Mouse (Mus musculus) 3T3-L1 (cell line): ENCODE results near the gene Vps53.
A peak's percentile ranks its signal among the peaks of the same experiment; 100 is the strongest.

Source experiments
- DNase-seq: peaks from one replicate; pipeline ENCODE4 v3.0.0-alpha.2; 2015; ENCODE audit warnings: low read depth, low spot score

The Vps53 gene

GRCm38 (mm10) chr11:76110416-76110815 is 69.0 kb downstream of the Vps53 start:
- no peak for DNase-seq

GRCm38 (mm10) chr11:76106551-76107496 is 72.6 kb downstream of the Vps53 start:
- no peak for DNase-seq

- DNase-seq = no peak
Observed at GRCm38 (mm10) chr11:76101154-76101553, 78.3 kb downstream of the Vps53 start.

- no peak for DNase-seq
Observed at GRCm38 (mm10) chr11:76099193-76099975, 80.1 kb downstream of the Vps53 start.

GRCm38 (mm10) chr11:76093610-76094009 is 85.8 kb downstream of the Vps53 start:
- DNase-seq = no peak

GRCm38 (mm10) chr11:76089776-76090175 is 89.7 kb downstream of the Vps53 start:
- DNase-seq = peak; percentile 43

GRCm38 (mm10) chr11:76088506-76088905 is 90.9 kb downstream of the Vps53 start:
- no peak for DNase-seq

- peak; percentile 58 for DNase-seq
Observed at GRCm38 (mm10) chr11:76085898-76086591, 93.4 kb downstream of the Vps53 start.

- no peak for DNase-seq
Observed at GRCm38 (mm10) chr11:76084943-76085342, 94.5 kb downstream of the Vps53 start.

- no peak for DNase-seq
Observed at GRCm38 (mm10) chr11:76083941-76084367, 95.5 kb downstream of the Vps53 start.

GRCm38 (mm10) chr11:76081048-76081640 is 98.3 kb downstream of the Vps53 start:
- no peak for DNase-seq

GRCm38 (mm10) chr11:76080293-76080692 is 99.2 kb downstream of the Vps53 start:
- peak; percentile 78 for DNase-seq

- no peak for DNase-seq
Observed at GRCm38 (mm10) chr11:76077341-76077740, 102.1 kb downstream of the Vps53 start.

GRCm38 (mm10) chr11:76074296-76075093 is 105.0 kb downstream of the Vps53 start:
- DNase-seq = peak; percentile 30

- no peak for DNase-seq
Observed at GRCm38 (mm10) chr11:76069816-76070215, 109.6 kb downstream of the Vps53 start.

- no peak for DNase-seq
Observed at GRCm38 (mm10) chr11:76066563-76067156, 112.8 kb downstream of the Vps53 start.

GRCm38 (mm10) chr11:76065521-76066095 is 113.8 kb downstream of the Vps53 start:
- DNase-seq = no peak

- no peak for DNase-seq
Observed at GRCm38 (mm10) chr11:76064411-76064810, 115.0 kb downstream of the Vps53 start.

GRCm38 (mm10) chr11:76060906-76061305 is 118.5 kb downstream of the Vps53 start:
- DNase-seq = peak; percentile 54

GRCm38 (mm10) chr11:76059971-76060370 is 119.5 kb downstream of the Vps53 start:
- peak; percentile 82 for DNase-seq
